Mouse (Mus musculus) small intestine, adult 2 months (tissue): ENCODE measurements around the gene Tnnt3. TPM values are rescaled to one million over a fixed set of nuclear protein-coding genes. Genes with fewer than 3 reads are reported as not detected.

Source experiments
- H3K27ac ChIP-seq: fragments of 200-500 bp; 2 replicates; pipeline ENCODE4 v1.5.1; 2012; ENCODE audit warnings: low read depth, low read length, control low read depth, inconsistent platforms; ENCODE audit not compliant: insufficient read depth
- H3K27me3 ChIP-seq: fragments of 200-500 bp; 2 replicates; pipeline ENCODE4 v1.6.1; 2012; ENCODE audit warnings: mild to moderate bottlenecking, moderate library complexity, low read length, inconsistent platforms; ENCODE audit not compliant: control insufficient read depth, insufficient read depth
- H3K36me3 ChIP-seq: fragments of 200-500 bp; 2 replicates; pipeline ENCODE4 v1.6.1; 2012; ENCODE audit warnings: mild to moderate bottlenecking, low read length, control low read depth, inconsistent platforms; ENCODE audit not compliant: control insufficient read depth, insufficient read depth
- H3K4me1 ChIP-seq: fragments of 200-500 bp; 2 replicates; pipeline ENCODE4 v1.6.1; 2012; ENCODE audit warnings: low read length, inconsistent platforms, mixed read lengths; ENCODE audit not compliant: control insufficient read depth, insufficient read depth, insufficient read length
- H3K4me3 ChIP-seq: fragments of 200-500 bp; 2 replicates; pipeline ENCODE4 v1.5.1; 2012; ENCODE audit warnings: low read depth, mild to moderate bottlenecking, control low read depth, inconsistent platforms, low read length, moderate library complexity
- CTCF ChIP-seq: fragments of 200-500 bp; IDR thresholded peaks from 2 replicates; pipeline ENCODE4 v1.5.1; 2012; ENCODE audit warnings: low read depth, mild to moderate bottlenecking, control low read depth, inconsistent platforms, low read length, moderate library complexity, mixed read lengths; ENCODE audit not compliant: insufficient replicate concordance, insufficient read length; ENCODE audit errors: extremely low read depth
- POLR2A ChIP-seq: fragments of 200-500 bp; IDR thresholded peaks from 2 replicates; pipeline ENCODE4 v1.6.1; 2012; ENCODE audit warnings: low read depth, mild to moderate bottlenecking, control low read depth, inconsistent platforms, low read length, moderate library complexity
- WGBS: fragments of 180-500 bp; shearing (Covaris S2); methylation state at CpG from one replicate; pipeline ENCODE4 v1.1.7; 2018; 5-methylcytosine and 5-hydroxymethylcytosine counted together
- polyA plus RNA-seq: library from polyadenylated mRNA; depleted of rRNA; stranded (reverse); fragments of >200 nt; gene quantifications from 2 replicates; pipeline ENCODE4 v1.2.3, GENCODE M21; 2012

Tnnt3 gene
- polyA plus RNA-seq, 1 experiment = not detected

- 52% methylated on average over 2 of the region's 2 CpGs for WGBS
- no peaks in the 10 kb centered on the region for H3K4me1 ChIP-seq
- H3K27me3 ChIP-seq = no peaks in the 10 kb centered on the region
- TF ChIP-seq POLR2A = no peak
- TF ChIP-seq CTCF = no peak
- no peak overlapping the region for H3K27ac ChIP-seq
- H3K36me3 ChIP-seq = no peaks in the 10 kb centered on the region
- H3K4me3 ChIP-seq = no peak overlapping the region
These were observed 7.3 kb downstream of the Tnnt3 start for GRCm38 (mm10) chr7:142505942-142506341.

- TF ChIP-seq POLR2A = no peak
- Histone ChIP-seq H3K36me3 (no peaks in the 10 kb centered on the region), H3K27me3 (no peaks in the 10 kb centered on the region), H3K4me3 (no peak overlapping the region), H3K4me1 (no peaks in the 10 kb centered on the region), H3K27ac (no peak overlapping the region)
- WGBS = 34% methylated on average over 4 of the region's 4 CpGs
These were observed 7.9 kb downstream of the Tnnt3 start for GRCm38 (mm10) chr7:142506501-142506900.

GRCm38 (mm10) chr7:142507453-142507852 is 8.8 kb downstream of the Tnnt3 start:
- no peaks in the 10 kb centered on the region for H3K4me1 ChIP-seq
- H3K27me3 ChIP-seq = no peaks in the 10 kb centered on the region; the same call in 1 of the 2 replicates
- TF ChIP-seq POLR2A = no peak
- no peak for TF ChIP-seq CTCF
- no peak overlapping the region for H3K27ac ChIP-seq
- H3K36me3 ChIP-seq = no peaks in the 10 kb centered on the region
- H3K4me3 ChIP-seq = no peak overlapping the region
- WGBS = 94% methylated on average over 9 of the region's 9 CpGs

- no peak overlapping the region for H3K27ac ChIP-seq
- 27% methylated on average over 14 of the region's 14 CpGs for WGBS
- no peak for TF ChIP-seq POLR2A
- TF ChIP-seq CTCF = no peak
These were observed 10.9 kb downstream of the Tnnt3 start for GRCm38 (mm10) chr7:142509518-142509917.

GRCm38 (mm10) chr7:142510021-142510777 is 11.6 kb downstream of the Tnnt3 start:
- no peak overlapping the region for H3K4me3 ChIP-seq
- H3K27me3 ChIP-seq = no peaks in the 10 kb centered on the region; the same call in 1 of the 2 replicates
- no peaks in the 10 kb centered on the region for H3K36me3 ChIP-seq
- WGBS = 52% methylated on average over 12 of the region's 12 CpGs
- no peaks in the 10 kb centered on the region for H3K4me1 ChIP-seq
- no peak overlapping the region for H3K27ac ChIP-seq
- no peak for TF ChIP-seq POLR2A
- TF ChIP-seq CTCF = no peak

More at GRCm38 (mm10) chr7:142509518-142509917, 10.9 kb downstream of the Tnnt3 start:
- Histone ChIP-seq H3K27me3 (no peaks in the 10 kb centered on the region; the same call in 1 of the 2 replicates), H3K36me3 (no peaks in the 10 kb centered on the region), H3K4me3 (no peak overlapping the region), H3K4me1 (no peaks in the 10 kb centered on the region)

GRCm38 (mm10) chr7:142514048-142514447 is 15.4 kb downstream of the Tnnt3 start:
- 82% methylated on average over 4 of the region's 4 CpGs for WGBS
- H3K27ac ChIP-seq = no peak overlapping the region
- TF ChIP-seq POLR2A = no peak
- TF ChIP-seq CTCF = no peak
- no peaks in the 10 kb centered on the region for H3K4me1 ChIP-seq
- H3K27me3 ChIP-seq = no peaks in the 10 kb centered on the region; the same call in 1 of the 2 replicates
- H3K4me3 ChIP-seq = no peak overlapping the region
- H3K36me3 ChIP-seq = no peaks in the 10 kb centered on the region

- no peak for TF ChIP-seq POLR2A
- no peak for TF ChIP-seq CTCF
- no peak overlapping the region for H3K27ac ChIP-seq
These were observed 17.8 kb downstream of the Tnnt3 start for GRCm38 (mm10) chr7:142516221-142516978.

More at GRCm38 (mm10) chr7:142516221-142516978, 17.8 kb downstream of the Tnnt3 start:
- no peaks in the 10 kb centered on the region; the same call in 1 of the 2 replicates for H3K27me3 ChIP-seq
- H3K4me1 ChIP-seq = no peaks in the 10 kb centered on the region
- no peak overlapping the region for H3K4me3 ChIP-seq
- no peaks in the 10 kb centered on the region for H3K36me3 ChIP-seq
- 51% methylated on average over 21 of the region's 21 CpGs for WGBS
